Mouse (Mus musculus) left cerebral cortex, adult 2 months (tissue): ENCODE measurements around the gene Col1a1. TPM values are rescaled to one million over a fixed set of nuclear protein-coding genes. Genes with fewer than 3 reads are reported as not detected.

Experiments
- DNase-seq, 2 experiments: peaks; one replicate each; pipeline ENCODE4 v3.0.0; 2021 to 2022; ENCODE audit warnings: low spot score in 2 of 2, mixed read lengths in 1 of 2; ENCODE audit errors: extremely low spot score in 1 of 2
- H3K27ac ChIP-seq: fragments of 200-600 bp; 2 replicates; pipeline ENCODE4 v1.8.1; 2022
- H3K4me3 ChIP-seq: fragments of 200-600 bp; 2 replicates; pipeline ENCODE4 v1.8.1; 2022
- CTCF ChIP-seq: fragments of 200-600 bp; IDR thresholded peaks from 2 replicates; pipeline ENCODE4 v1.8.1; 2022; ENCODE audit warnings: antibody characterized with exemption, mild to moderate bottlenecking, moderate library complexity
- intact Hi-C: fragments of 180-260 bp; cut with DNase I; formaldehyde crosslinking; loops from one replicate; pipeline ENCODE4 v1.15.1; 2025
- total RNA-seq, 2 experiments: library from RNA; stranded (reverse); gene quantifications; 2 replicates each; pipeline ENCODE4 v1.2.3; 2021

Gene Col1a1
- total RNA-seq, 2 experiments from 2014 or later = 15.2 to 16.9 TPM

DNA sequence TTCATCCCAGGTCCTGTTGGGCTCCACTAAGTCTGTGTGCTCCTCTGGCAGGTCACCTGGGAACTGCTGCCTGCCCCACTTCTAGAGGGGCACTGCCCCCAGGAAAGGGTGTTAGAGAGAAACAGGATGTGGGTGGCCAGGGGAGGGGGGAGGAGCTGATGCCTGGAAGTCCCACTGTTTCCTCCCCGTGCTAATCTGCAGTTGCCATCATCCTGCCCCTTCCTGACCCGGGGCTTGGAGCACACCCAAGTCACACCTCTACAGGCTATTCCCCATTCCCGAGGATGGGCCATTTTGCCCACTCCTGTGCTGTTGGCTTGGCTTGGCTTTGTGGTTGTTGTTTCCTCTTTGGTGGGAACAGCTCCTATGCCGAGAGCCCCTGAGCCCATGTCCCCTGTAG is 64.5 kb downstream of the Col1a1 start:
- no peak for DNase-seq
- no peak for TF ChIP-seq CTCF
- H3K27ac ChIP-seq = peak overlapping the region; percentile 47
- intact Hi-C loops = no loop called here
- H3K4me3 ChIP-seq = no peak overlapping the region

DNA sequence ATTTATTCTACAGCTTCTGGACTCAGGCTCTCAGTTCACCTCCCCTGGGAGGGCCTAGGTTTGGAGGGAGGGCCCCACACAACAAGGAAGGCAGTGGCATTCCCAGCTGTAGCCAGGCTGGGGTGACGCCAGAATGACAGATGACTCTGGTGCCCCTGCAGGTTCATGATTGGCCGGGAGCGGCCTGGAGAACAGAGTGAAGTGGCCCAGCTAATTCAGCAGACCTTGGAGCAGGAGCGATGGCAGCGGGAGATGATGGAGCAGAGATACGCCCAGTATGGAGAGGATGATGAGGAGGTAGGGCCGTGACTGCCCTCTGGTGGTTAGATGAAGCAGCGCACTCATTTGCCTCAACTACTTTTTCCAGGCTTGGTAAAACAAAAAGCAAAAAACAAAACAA is 65.0 kb downstream of the Col1a1 start:
- Histone ChIP-seq H3K4me3 (no peak overlapping the region), H3K27ac (peak overlapping the region; percentile 25)
- peak in 1 of 2 experiments; percentile 63 for DNase-seq
- peak; percentile 96 for TF ChIP-seq CTCF
- intact Hi-C loops = loop anchor here (1.0 kb wide), 1 partner anchor 22 kb away; no protein-coding TSS in a partner anchor

DNA sequence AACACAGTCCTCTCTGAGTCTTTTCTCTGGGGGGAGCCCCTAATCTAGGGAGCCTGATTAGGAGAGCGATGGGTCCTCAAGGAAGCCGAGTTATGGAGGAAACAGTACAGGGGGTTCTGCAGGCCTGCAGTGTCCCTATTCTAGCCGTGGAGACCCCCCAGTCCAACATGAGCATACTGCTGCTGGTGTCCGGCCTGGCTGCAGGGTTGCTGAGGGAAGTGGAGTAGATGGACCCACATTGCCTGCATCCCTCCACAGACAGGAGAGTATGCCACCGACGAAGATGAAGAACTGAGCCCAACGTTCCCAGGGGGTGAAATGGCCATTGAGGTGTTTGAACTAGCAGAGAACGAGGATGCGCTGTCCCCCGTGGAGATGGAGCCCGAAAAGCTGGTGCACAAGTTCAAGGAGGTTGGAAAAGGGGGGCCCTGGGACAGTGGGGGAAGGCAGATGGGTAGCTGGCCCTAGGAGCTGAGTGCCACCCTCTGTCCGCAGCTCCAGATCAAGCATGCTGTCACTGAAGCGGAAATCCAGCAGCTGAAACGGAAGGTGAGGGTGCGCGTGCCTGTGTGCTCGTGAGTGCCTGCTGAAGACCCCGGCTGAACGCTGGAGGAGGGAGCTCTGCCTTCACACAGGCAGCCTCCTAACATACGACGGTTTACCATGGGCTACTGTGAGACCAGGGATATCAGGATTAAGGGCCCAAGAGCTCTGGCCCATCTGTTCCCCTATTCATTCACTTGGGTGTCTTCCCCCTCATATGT is 65.7 kb downstream of the Col1a1 start:
- no peak overlapping the region for H3K27ac ChIP-seq
- TF ChIP-seq CTCF = no peak
- H3K4me3 ChIP-seq = no peak overlapping the region
- intact Hi-C loops = loop anchor here (1.0 kb wide), 1 partner anchor 22 kb away; no protein-coding TSS in a partner anchor
- no peak for DNase-seq

Other genes starting within 250 kb of the Col1a1 start
- not detected for gene Gm11541, start 231.7 kb upstream of the Col1a1 start, total RNA-seq
- under 1 TPM in 1 of 2 experiments, not detected in 1; 0.58 TPM for gene Cdc34b, start 194.4 kb upstream of the Col1a1 start, total RNA-seq
- not detected for gene Tmem92, start 153.5 kb upstream of the Col1a1 start, total RNA-seq
- not detected for gene Hils1, start 31.4 kb downstream of the Col1a1 start, total RNA-seq
- under 1 TPM in 1 of 2 experiments, not detected in 1; 0.35 TPM for gene Sgca, start 40.1 kb downstream of the Col1a1 start, total RNA-seq
- 100 to 1,000 TPM; 709 to 735 TPM for gene Ppp1r9b, start 54.8 kb downstream of the Col1a1 start, total RNA-seq
- 10 to 100 TPM; 25.1 to 30.1 TPM for gene Samd14, start 73.7 kb downstream of the Col1a1 start, total RNA-seq
- gene Pdk2, start 105.1 kb downstream of the Col1a1 start, total RNA-seq = 100 to 1,000 TPM; 109 to 112 TPM
- gene Itga3, start 140.6 kb downstream of the Col1a1 start, total RNA-seq = 10 to 100 TPM; 17.4 to 17.8 TPM
- gene Dlx3, start 183.9 kb downstream of the Col1a1 start, total RNA-seq = not detected
- not detected for gene Dlx4, start 210.0 kb downstream of the Col1a1 start, total RNA-seq